In genomic region chr12:24857354-24857753, GRCm38 (mm10) we compare ENCODE assay signal across 27 mouse cellular contexts. TPM values are rescaled to one million over a fixed set of nuclear protein-coding genes. Genes with fewer than 3 reads are reported as not detected.
A peak's percentile ranks its signal among the peaks of the same experiment; 100 is the strongest.
DNase-seq lines count a peak whose midpoint lies in the region; ATAC-seq and TF ChIP-seq lines count a peak whose summit lies in the region.
"Had no signal": no experiment of that assay in that cellular context is flagged by ENCODE, and none has a peak within 500 bp of the region (broad histone marks: within the 10 kb centered on the region; RNA-seq: fewer than 3 reads in every experiment).

No protein-coding gene starts in this region.

- ATAC-seq in erythroblast, adult 5-6 weeks (replicated peaks; ENCODE audit: low FRiP score, poor library complexity, severe bottlenecking), result 0 out of 2 replicates have a peak, but pooled peaks have one; percentile 54
- ATAC-seq in megakaryocyte progenitor cell, adult 5-6 weeks (replicated peaks; ENCODE audit: poor library complexity), result peak; percentile 29; the same call in 1 of the 2 replicates
- ATAC-seq in inflammation-experienced regulatory T-cells, adult 6 months, result no peak
- ATAC-seq: forebrain, embryonic 15.5 days; intestine, embryonic 16.5 days had no signal

- DNase-seq in layer of hippocampus, adult 2 months (ENCODE audit: low spot score in 2 of 2), result no peak
- DNase-seq in layer of hippocampus, postnatal 10 days (ENCODE audit: low spot score in 2 of 2), result no peak
- DNase-seq in frontal cortex, postnatal 14 days (ENCODE audit: low spot score in 2 of 2), result no peak
- DNase-seq: adrenal gland, adult 2 months; adrenal gland, postnatal 14 days; B cell, adult 2 months; cerebellum, adult 11-12 months; cerebellum, adult 8-10 months; cerebellum, postnatal 10 days; cerebellum, postnatal 36 days; embryo, embryonic 11 days; gastrocnemius, postnatal 10 days; gastrocnemius, postnatal 36 days; heart, adult 2 months; heart, postnatal 14 days had no signal

- H3K4me3 ChIP-seq in layer of hippocampus, adult 2 months, result no peak overlapping the region
- H3K4me3 ChIP-seq: embryonic facial prominence, embryonic 10.5 days; embryonic facial prominence, embryonic 13.5 days; forebrain, embryonic 12.5 days; forebrain, embryonic 15.5 days; heart, adult 2 months; heart, embryonic 10.5 days; heart, embryonic 13.5 days; hindbrain, embryonic 12.5 days; hindbrain, embryonic 15.5 days had no signal

- no peak for TF ChIP-seq CTCF in layer of hippocampus, adult 2 months (conservative IDR thresholded peaks at IDR 0.05)

- peak overlapping the region; percentile 7; the same call in 1 of the 2 replicates for H3K27ac ChIP-seq in layer of hippocampus, adult 2 months
- H3K27ac ChIP-seq: embryonic facial prominence, embryonic 10.5 days; embryonic facial prominence, embryonic 13.5 days; forebrain, embryonic 12.5 days; forebrain, embryonic 15.5 days; heart, adult 2 months; heart, embryonic 10.5 days; heart, embryonic 13.5 days; hindbrain, embryonic 12.5 days; hindbrain, embryonic 15.5 days had no signal

RNA-seq across cellular contexts. Expression of gene Mboat2, which starts 26.7 kb away (rescaled TPM):
- total RNA-seq in layer of hippocampus, adult 2 months (2021), result 10 to 100 TPM; 87.0 to 99.6 TPM
- 10 to 100 TPM; 55.7 to 57.8 TPM for total RNA-seq in layer of hippocampus, postnatal 10 days (2021)
- 14.0 and 15.4 TPM in 2 replicates for total RNA-seq in erythroblast, adult 5-6 weeks (2015; ENCODE audit: low replicate concordance)
- total RNA-seq in erythroblast, adult 5-6 weeks (2017; ENCODE audit: low replicate concordance), result 22.3 and 28.5 TPM in 2 replicates
- total RNA-seq in megakaryocyte progenitor cell, adult 5-6 weeks (2015), result 2.7 TPM in 2 replicates
- total RNA-seq in megakaryocyte progenitor cell, adult 5-6 weeks (2017), result 1.8 and 7.7 TPM in 2 replicates
- polyA plus RNA-seq in inflammation-experienced regulatory T-cells, adult 6 months (2017; shearing (Covaris generic)), result not detected
